Mouse (Mus musculus): ENCODE results near the gene Rslcan18. TPM values are rescaled to one million over a fixed set of nuclear protein-coding genes. Genes with fewer than 3 reads are reported as not detected.

Rslcan18 gene
- polyA plus RNA-seq, 1 experiment: 0.19 TPM

DNA sequence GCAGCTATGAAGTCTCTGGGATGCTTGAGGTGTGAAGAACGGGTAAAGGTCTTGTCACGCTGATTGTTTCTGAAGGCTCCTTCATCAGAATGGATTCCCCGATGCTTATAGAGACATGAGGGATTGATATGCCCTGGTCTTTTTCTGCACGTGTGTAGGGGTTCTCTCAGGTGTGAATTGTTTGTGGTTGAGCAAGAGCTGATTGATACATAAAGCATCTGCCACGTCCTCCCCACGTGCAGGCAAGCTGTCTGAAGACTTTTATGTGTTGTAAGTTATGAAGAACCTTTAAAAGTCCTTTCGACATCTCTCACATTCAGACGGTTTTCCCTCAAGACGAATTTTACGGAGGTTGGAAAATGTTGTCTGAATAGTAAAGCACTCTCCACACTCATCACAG, 18.2 kb downstream of the Rslcan18 start, which contains the start of gene Zfp708:
Zfp708 (minus strand) TSS at position 101 of the 400 bp plus-strand sequence.
- TF ChIP-seq CTCF (IDR thresholded peaks at IDR 0.05; ENCODE audit: extremely low read depth, insufficient read depth, low read length): no peak
- TF ChIP-seq POLR2A (IDR thresholded peaks at IDR 0.05; ENCODE audit: extremely low read depth, insufficient read depth, low read length): no peak
- H3K4me3 ChIP-seq (ENCODE audit: insufficient read depth, low read length): no peak within 1 kb of the TSS
- no peak within 1 kb of the TSS for H3K27ac ChIP-seq (ENCODE audit: insufficient read depth, low read length)
- H3K4me1 ChIP-seq (ENCODE audit: control insufficient read depth, insufficient read depth, low read length): no peaks in the 10 kb centered on the region

DNA sequence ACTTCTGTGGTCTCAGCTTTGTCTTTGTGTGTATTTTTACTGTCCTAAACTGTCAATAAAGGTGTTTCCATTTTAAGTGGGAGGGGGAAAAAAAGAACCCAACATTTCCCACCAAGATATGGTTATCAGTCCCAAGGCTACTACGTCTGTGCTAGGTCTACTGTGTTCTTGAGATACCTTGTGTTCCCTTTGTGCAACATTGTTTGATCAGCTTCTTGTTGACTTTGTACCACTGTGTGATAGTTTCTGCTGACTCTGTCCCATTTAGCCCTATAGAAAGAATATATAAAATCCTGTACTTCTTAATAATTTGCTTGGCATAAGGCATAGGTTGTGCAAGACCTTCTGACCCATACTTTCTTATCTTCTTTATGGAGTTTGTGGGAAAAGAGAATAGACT, 25.9 kb downstream of the Rslcan18 start:
- TF ChIP-seq CTCF (IDR thresholded peaks at IDR 0.05; ENCODE audit: extremely low read depth, insufficient read depth, low read length) (no peak), POLR2A (IDR thresholded peaks at IDR 0.05; ENCODE audit: extremely low read depth, insufficient read depth, low read length) (no peak)
- H3K4me1 ChIP-seq (ENCODE audit: control insufficient read depth, insufficient read depth, low read length): no peaks in the 10 kb centered on the region

DNA sequence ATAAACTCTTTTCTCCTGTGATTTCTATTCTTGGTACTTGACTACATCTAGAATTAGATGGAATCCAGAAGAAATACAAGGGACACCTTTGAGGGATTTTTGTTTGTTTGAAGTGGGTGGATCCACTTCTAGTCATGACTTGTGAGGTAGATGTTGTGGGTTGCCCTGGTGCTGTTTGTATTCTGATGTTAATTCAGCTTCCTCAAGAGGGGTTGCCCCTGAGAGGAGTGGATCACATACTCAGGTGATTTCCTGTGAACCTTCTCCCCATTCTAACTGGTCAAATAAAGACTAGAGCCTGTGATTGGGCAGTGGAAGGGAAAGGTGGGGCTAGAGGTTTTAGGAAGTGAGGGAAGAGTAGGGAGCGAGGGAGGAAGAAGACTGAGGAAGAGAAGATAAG, 34.1 kb downstream of the Rslcan18 start:
- Histone ChIP-seq H3K4me3 (ENCODE audit: insufficient read depth, low read length) (peak overlapping the region; percentile 75; the same call in 1 of the 2 replicates), H3K4me1 (ENCODE audit: control insufficient read depth, insufficient read depth, low read length) (peaks cover 2% of the 10 kb centered on the region; the same call in 1 of the 2 replicates), H3K27ac (ENCODE audit: insufficient read depth, low read length) (peak overlapping the region; percentile 85)
- TF ChIP-seq CTCF (IDR thresholded peaks at IDR 0.05; ENCODE audit: extremely low read depth, insufficient read depth, low read length) (no peak), POLR2A (IDR thresholded peaks at IDR 0.05; ENCODE audit: extremely low read depth, insufficient read depth, low read length) (no peak)

More for the DNA sequence above, 25.9 kb downstream of the Rslcan18 start:
- Histone ChIP-seq H3K27ac (ENCODE audit: insufficient read depth, low read length) (no peak overlapping the region), H3K4me3 (ENCODE audit: insufficient read depth, low read length) (no peak overlapping the region)

DNA sequence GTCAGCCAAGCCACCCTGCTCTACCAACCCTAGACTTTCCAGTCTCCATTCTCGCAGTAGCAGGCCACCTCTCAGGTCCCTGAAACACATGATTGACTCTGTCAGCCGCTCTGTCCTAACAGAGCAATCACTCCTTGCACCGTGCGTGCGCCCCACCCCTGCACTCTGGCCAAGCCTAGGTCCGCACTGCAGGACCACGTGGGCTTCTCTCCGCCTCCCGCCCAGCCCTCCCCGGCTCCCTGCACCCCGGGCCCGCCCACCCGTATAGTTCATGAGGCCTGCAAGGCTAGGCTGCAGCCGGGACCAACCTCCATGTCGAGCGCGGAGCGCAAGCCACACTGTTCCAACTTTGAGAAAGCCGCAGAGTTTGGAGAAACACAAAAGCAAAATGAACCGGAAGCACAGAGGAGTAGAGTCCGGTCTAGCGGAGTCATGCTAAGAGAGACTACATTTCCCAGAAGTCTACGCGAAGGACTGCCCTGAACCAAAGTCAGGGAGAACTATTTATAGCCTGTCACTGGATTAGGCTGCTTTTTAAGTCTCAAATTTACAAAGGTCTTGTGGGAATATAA, 34.8 kb downstream of the Rslcan18 start:
- H3K4me3 ChIP-seq (ENCODE audit: insufficient read depth, low read length): peak overlapping the region; percentile 75
- H3K27ac ChIP-seq (ENCODE audit: insufficient read depth, low read length): peak overlapping the region; percentile 85
- H3K4me1 ChIP-seq (ENCODE audit: control insufficient read depth, insufficient read depth, low read length): peaks cover 2% of the 10 kb centered on the region; the same call in 1 of the 2 replicates
- TF ChIP-seq CTCF (IDR thresholded peaks at IDR 0.05; ENCODE audit: extremely low read depth, insufficient read depth, low read length) (no peak), POLR2A (IDR thresholded peaks at IDR 0.05; ENCODE audit: extremely low read depth, insufficient read depth, low read length) (0 out of 2 replicates have a peak, but pooled peaks have one; percentile 16)

DNA sequence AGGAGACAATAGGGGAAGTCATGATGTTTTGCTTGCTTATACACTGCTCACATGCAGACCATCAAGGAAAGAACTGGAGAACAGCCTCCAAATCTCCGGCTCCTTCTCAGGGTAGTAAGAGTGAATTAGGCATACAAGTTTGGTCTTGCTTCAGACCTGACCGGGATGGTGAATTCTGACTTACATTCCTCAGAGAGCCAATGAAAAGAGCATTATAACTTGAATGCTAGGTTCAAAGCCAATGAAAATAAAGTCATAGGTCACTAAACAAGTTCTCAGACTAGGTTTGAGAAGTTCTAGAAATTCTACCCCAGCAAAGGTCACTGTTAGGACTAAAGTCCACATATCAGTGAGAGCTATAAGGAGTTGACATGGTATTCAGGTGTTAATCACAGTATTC, 38.8 kb downstream of the Rslcan18 start:
- Histone ChIP-seq H3K4me1 (ENCODE audit: control insufficient read depth, insufficient read depth, low read length) (peaks cover 2% of the 10 kb centered on the region; the same call in 1 of the 2 replicates), H3K27ac (ENCODE audit: insufficient read depth, low read length) (no peak overlapping the region), H3K4me3 (ENCODE audit: insufficient read depth, low read length) (no peak overlapping the region)
- TF ChIP-seq POLR2A (IDR thresholded peaks at IDR 0.05; ENCODE audit: extremely low read depth, insufficient read depth, low read length): no peak
- TF ChIP-seq CTCF (IDR thresholded peaks at IDR 0.05; ENCODE audit: extremely low read depth, insufficient read depth, low read length): no peak

DNA sequence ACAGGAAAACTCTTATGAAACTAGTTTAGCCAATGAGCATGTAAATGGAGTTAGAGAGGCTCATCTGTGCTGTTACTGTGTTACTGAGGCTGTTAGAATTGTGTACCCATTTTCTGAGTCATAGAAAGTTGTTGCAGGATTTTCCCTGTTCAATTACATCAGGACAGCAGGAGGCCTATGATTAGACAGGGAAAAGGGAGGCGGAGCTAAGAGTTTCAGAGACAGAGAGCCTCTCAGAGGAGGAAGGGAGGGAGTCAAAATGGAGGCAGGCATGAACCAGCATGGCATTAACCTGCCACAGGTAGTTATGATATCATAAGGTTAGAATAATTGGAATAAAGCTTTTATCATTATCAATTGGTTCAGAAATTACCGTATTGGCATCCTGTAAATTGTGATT, 43.3 kb downstream of the Rslcan18 start:
- TF ChIP-seq POLR2A (IDR thresholded peaks at IDR 0.05; ENCODE audit: extremely low read depth, insufficient read depth, low read length) (no peak), CTCF (IDR thresholded peaks at IDR 0.05; ENCODE audit: extremely low read depth, insufficient read depth, low read length) (no peak)
- Histone ChIP-seq H3K4me1 (ENCODE audit: control insufficient read depth, insufficient read depth, low read length) (no peaks in the 10 kb centered on the region), H3K27ac (ENCODE audit: insufficient read depth, low read length) (no peak overlapping the region), H3K4me3 (ENCODE audit: insufficient read depth, low read length) (no peak overlapping the region)

DNA sequence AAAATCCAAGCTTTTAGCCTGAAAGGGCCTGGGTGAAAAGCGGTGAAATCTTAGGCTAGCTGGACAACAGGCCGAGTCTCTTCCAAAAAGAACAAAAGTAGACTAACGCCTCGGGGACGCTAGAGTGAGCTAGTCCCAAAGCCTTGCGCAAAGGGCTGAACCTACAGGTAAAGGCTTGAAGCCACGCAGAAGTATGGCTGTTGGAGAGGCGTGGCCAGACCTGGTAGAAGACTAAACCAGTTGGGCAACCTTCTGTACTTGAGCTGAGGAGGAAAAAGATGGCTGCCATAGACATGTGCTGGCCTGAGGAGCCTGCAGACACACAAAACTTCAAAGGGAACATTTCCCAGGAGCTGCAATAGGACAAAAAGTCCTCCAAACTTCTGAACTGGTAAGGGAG, 50.7 kb downstream of the Rslcan18 start:
- no peak for TF ChIP-seq POLR2A (IDR thresholded peaks at IDR 0.05; ENCODE audit: extremely low read depth, insufficient read depth, low read length)
- no peak for TF ChIP-seq CTCF (IDR thresholded peaks at IDR 0.05; ENCODE audit: extremely low read depth, insufficient read depth, low read length)
- H3K27ac ChIP-seq (ENCODE audit: insufficient read depth, low read length): no peak overlapping the region
- no peaks in the 10 kb centered on the region for H3K4me1 ChIP-seq (ENCODE audit: control insufficient read depth, insufficient read depth, low read length)
- no peak overlapping the region for H3K4me3 ChIP-seq (ENCODE audit: insufficient read depth, low read length)

DNA sequence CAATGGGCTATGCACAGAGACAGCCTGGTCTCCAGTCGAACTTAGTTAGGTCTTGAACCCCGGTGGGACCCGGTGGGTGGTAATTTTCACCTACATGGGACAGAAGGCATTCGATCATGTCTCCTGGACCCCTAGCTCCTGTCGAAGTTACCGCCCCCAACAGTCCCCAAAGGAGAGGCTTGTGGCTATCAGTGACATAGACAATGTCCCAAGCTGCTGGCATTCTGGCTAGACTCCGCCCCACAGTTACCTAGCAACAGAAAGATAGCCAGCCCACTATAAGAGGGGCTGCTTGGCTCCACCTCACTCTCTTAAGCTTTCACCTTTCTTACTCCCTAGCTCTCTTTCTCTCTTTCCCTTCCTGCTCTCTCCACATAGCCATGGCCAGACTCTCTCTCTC, 53.6 kb downstream of the Rslcan18 start:
- no peak overlapping the region for H3K27ac ChIP-seq (ENCODE audit: insufficient read depth, low read length)
- peaks cover 2% of the 10 kb centered on the region; the same call in 1 of the 2 replicates for H3K4me1 ChIP-seq (ENCODE audit: control insufficient read depth, insufficient read depth, low read length)
- H3K4me3 ChIP-seq (ENCODE audit: insufficient read depth, low read length): no peak overlapping the region
- TF ChIP-seq CTCF (IDR thresholded peaks at IDR 0.05; ENCODE audit: extremely low read depth, insufficient read depth, low read length): no peak
- no peak for TF ChIP-seq POLR2A (IDR thresholded peaks at IDR 0.05; ENCODE audit: extremely low read depth, insufficient read depth, low read length)

DNA sequence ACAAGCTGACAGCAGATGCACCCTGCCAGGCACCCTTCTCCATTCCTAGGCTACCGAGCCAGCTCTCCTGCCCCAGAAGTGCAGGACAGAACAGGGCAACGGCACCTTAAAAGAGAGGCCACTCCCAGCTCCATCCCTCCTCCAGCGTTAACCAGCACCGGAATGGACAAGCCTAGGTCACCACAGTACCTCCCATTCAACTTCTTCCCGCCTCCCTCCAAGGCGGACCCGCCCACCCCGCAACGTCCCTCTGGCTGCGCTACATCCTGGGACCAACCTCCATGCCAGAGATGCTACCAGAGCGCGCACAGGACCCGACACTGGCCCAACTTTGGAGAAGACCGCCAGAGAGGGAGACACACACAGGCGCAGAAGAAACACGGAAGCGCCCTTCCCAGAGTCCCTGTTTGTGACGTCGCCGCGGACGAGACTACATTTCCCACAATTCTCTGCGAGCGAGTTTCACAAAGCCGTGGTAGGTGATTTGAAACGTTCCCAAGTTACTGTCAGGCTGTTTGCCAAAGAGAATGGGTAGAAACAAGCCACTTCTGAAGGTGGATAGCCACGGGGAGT, 55.2 kb downstream of the Rslcan18 start, which contains the start of gene Zfp712:
Zfp712 (minus strand) TSS at position 385 of the 573 bp plus-strand sequence.
- Histone ChIP-seq H3K4me3 (ENCODE audit: insufficient read depth, low read length) (peak within 1 kb of the TSS; percentile 61), H3K4me1 (ENCODE audit: control insufficient read depth, insufficient read depth, low read length) (peaks cover 2% of the 10 kb centered on the region; the same call in 1 of the 2 replicates), H3K27ac (ENCODE audit: insufficient read depth, low read length) (0 out of 2 replicates have a peak within 1 kb of the TSS, but pooled peaks have one; percentile 14)
- TF ChIP-seq POLR2A (IDR thresholded peaks at IDR 0.05; ENCODE audit: extremely low read depth, insufficient read depth, low read length) (no peak; the same call in 1 of the 2 replicates), CTCF (IDR thresholded peaks at IDR 0.05; ENCODE audit: extremely low read depth, insufficient read depth, low read length) (no peak)
